Mouse (Mus musculus) heart, embryonic 16.5 days (tissue): ENCODE results near the gene Axl. TPM values are rescaled to one million over a fixed set of nuclear protein-coding genes. Genes with fewer than 3 reads are reported as not detected.

Source experiments
- ATAC-seq: fragments of 200-750 bp; cut with Nextera tagmentation; replicated peaks from 2 replicates; pipeline ENCODE4 v1.8.0; 2017; ENCODE audit warnings: moderate number of reproducible peaks; ENCODE audit not compliant: insufficient read depth, low FRiP score; ENCODE audit errors: extremely low read depth
- H3K27ac ChIP-seq: fragments of 300-500 bp; sonication (generic); 2 replicates; pipeline ENCODE4 v1.5.1; 2014; ENCODE audit warnings: mild to moderate bottlenecking, low read length, control low read depth, moderate library complexity
- H3K27me3 ChIP-seq: fragments of 300-500 bp; sonication (generic); 2 replicates; pipeline ENCODE4 v1.6.1; 2014; ENCODE audit warnings: low read length, mixed read lengths; ENCODE audit not compliant: control insufficient read depth, insufficient read depth
- H3K36me3 ChIP-seq: fragments of 300-500 bp; sonication (generic); 2 replicates; pipeline ENCODE4 v1.6.1; 2014; ENCODE audit not compliant: control insufficient read depth, insufficient read depth
- H3K4me1 ChIP-seq: fragments of 300-500 bp; sonication (generic); 2 replicates; pipeline ENCODE4 v1.6.1; 2014; ENCODE audit warnings: low read length, mixed read lengths; ENCODE audit not compliant: control insufficient read depth, insufficient read depth
- H3K4me2 ChIP-seq: fragments of 300-500 bp; sonication (generic); 2 replicates; pipeline ENCODE4 v1.6.1; 2014; ENCODE audit warnings: low read depth, mild to moderate bottlenecking, control low read depth, low read length
- H3K4me3 ChIP-seq: fragments of 300-500 bp; sonication (generic); 2 replicates; pipeline ENCODE4 v1.5.1; 2014; ENCODE audit warnings: mild to moderate bottlenecking, control low read depth, low read length
- H3K9ac ChIP-seq: fragments of 300-500 bp; sonication (generic); 2 replicates; pipeline ENCODE4 v1.6.1; 2014; ENCODE audit warnings: low read length, control low read depth
- H3K9me3 ChIP-seq: fragments of 300-500 bp; sonication (generic); replicated peaks from 2 replicates; pipeline ENCODE4 v1.6.1; 2016; ENCODE audit warnings: low read length; ENCODE audit not compliant: control insufficient read depth
- WGBS: fragments of 180-500 bp; shearing (Covaris S2); extraction: QIAGEN DNeasy Blood & Tissue Kit; methylation state at CpG from one replicate; pipeline ENCODE4 v1.1.7; 2014; 5-methylcytosine and 5-hydroxymethylcytosine counted together
- polyA plus RNA-seq: library from polyadenylated mRNA; unstranded; fragments of >200 nt; fragmentation: Nextera tagmentation; extraction: Ambion mirVana; gene quantifications from 2 replicates; pipeline ENCODE4 v1.2.1, GENCODE M21; 2015

Axl gene
- polyA plus RNA-seq: 44.5 and 45.1 TPM in 2 replicates

- 1% methylated on average over 30 of the region's 30 CpGs for WGBS
- H3K27me3 ChIP-seq: no peaks in the 10 kb centered on the region
- no peaks in the 10 kb centered on the region for H3K36me3 ChIP-seq
- peak within 1 kb of the TSS; percentile 78 for H3K4me2 ChIP-seq
- peak within 1 kb of the TSS; percentile 62 for H3K4me3 ChIP-seq
- peak within 1 kb of the TSS; percentile 51; the same call in 1 of the 2 replicates for H3K27ac ChIP-seq
- peak; percentile 76 for ATAC-seq
- H3K4me1 ChIP-seq: peaks cover 15% of the 10 kb centered on the region
- H3K9ac ChIP-seq: peak within 1 kb of the TSS; percentile 74
- no peaks in the 10 kb centered on the region for H3K9me3 ChIP-seq
These were observed at the start of gene Axl for GRCm38 (mm10) chr7:25788220-25789128. Gene Axl (minus strand): TSS chr7:25788705.

- H3K27ac ChIP-seq: peak overlapping the region; percentile 34; the same call in 1 of the 2 replicates
- ATAC-seq: peak; percentile 65
- 61% methylated on average over 10 of the region's 10 CpGs for WGBS
- H3K9ac ChIP-seq: no peak overlapping the region
- no peaks in the 10 kb centered on the region for H3K4me1 ChIP-seq
- no peaks in the 10 kb centered on the region for H3K9me3 ChIP-seq
- H3K36me3 ChIP-seq: no peaks in the 10 kb centered on the region
- H3K4me3 ChIP-seq: no peak overlapping the region
- no peak overlapping the region for H3K4me2 ChIP-seq
- H3K27me3 ChIP-seq: no peaks in the 10 kb centered on the region
These were observed 46.8 kb upstream of the Axl start for GRCm38 (mm10) chr7:25835188-25835891.

DNA sequence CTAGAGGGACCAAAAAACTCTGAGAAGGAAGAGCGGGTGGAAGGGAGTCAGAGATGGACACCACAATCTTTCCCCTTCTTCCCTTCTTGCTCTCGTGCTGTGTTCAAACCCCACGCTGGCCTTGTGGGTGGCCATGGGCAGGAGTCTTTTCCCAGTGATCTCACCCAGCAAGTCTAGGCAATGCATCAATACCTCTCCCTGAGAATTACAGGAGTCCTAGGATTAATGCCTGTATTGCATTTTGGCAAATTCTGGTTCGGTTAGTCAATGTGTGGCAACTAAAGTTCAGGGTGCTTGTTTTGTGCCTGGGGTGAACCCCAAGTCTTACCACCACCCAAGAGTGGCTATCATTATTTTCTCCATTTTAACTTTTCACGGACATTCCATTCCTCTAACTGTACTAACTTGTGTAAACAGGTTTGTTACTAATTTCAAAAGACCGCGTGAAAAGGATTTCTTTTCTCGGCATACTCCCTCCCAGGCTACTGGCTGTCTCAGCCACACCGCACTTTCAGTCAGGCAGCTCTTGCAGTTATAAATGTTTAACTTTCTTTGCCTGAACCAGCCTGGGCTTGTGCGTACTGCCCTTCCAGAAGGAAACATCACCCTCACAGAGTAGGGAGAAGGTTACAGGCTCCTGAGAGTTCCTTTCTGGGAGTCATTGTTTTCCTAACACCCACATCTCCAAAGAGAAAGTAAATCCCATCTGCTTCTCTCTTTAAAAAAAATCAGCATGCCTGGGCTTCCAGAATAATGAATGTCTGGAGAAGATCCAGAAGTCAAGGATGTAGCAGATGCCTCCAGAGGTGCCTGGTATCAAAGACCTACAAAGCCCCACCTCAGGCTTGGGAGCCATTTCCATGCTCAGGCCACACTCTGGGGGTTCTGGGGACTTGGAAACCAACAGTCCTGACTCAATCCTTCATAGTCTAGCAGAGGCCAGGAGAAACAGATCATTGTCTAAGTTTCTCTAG is 43.3 kb upstream of the Axl start:
- no peak for ATAC-seq
- H3K36me3 ChIP-seq: no peaks in the 10 kb centered on the region
- H3K4me3 ChIP-seq: no peak overlapping the region
- H3K27ac ChIP-seq: no peak overlapping the region; the same call in 1 of the 2 replicates
- no peak overlapping the region for H3K9ac ChIP-seq
- H3K4me1 ChIP-seq: peaks cover 6% of the 10 kb centered on the region; the same call in 1 of the 2 replicates
- H3K27me3 ChIP-seq: no peaks in the 10 kb centered on the region
- WGBS: 73% methylated on average over 10 of the region's 10 CpGs
- no peak overlapping the region for H3K4me2 ChIP-seq
- H3K9me3 ChIP-seq: no peaks in the 10 kb centered on the region

GRCm38 (mm10) chr7:25830251-25830650 is 41.7 kb upstream of the Axl start:
- H3K4me2 ChIP-seq: no peak overlapping the region
- WGBS: 33% methylated on average over 2 of the region's 2 CpGs
- peaks cover 8% of the 10 kb centered on the region; the same call in 1 of the 2 replicates for H3K4me1 ChIP-seq
- H3K27me3 ChIP-seq: no peaks in the 10 kb centered on the region
- no peak overlapping the region for H3K4me3 ChIP-seq
- no peak overlapping the region; the same call in 1 of the 2 replicates for H3K27ac ChIP-seq
- no peaks in the 10 kb centered on the region for H3K36me3 ChIP-seq
- H3K9me3 ChIP-seq: no peaks in the 10 kb centered on the region
- ATAC-seq: no peak
- no peak overlapping the region for H3K9ac ChIP-seq

- H3K4me2 ChIP-seq: no peak overlapping the region; the same call in 1 of the 2 replicates
- whole genome bisulfite sequencing: 23% methylated on average over 3 of the region's 3 CpGs
- H3K4me3 ChIP-seq: no peak overlapping the region
- no peak overlapping the region for H3K27ac ChIP-seq
- H3K36me3 ChIP-seq: no peaks in the 10 kb centered on the region
- H3K9ac ChIP-seq: no peak overlapping the region
- no peaks in the 10 kb centered on the region for H3K27me3 ChIP-seq
- ATAC-seq: peak; percentile 80
- peaks cover 8% of the 10 kb centered on the region; the same call in 1 of the 2 replicates for H3K4me1 ChIP-seq
- H3K9me3 ChIP-seq: no peaks in the 10 kb centered on the region
These were observed 38.7 kb upstream of the Axl start for GRCm38 (mm10) chr7:25827199-25827598.

- ATAC-seq: no peak
- Histone ChIP-seq H3K4me2 (no peak overlapping the region), H3K4me1 (peaks cover 8% of the 10 kb centered on the region; the same call in 1 of the 2 replicates), H3K36me3 (no peaks in the 10 kb centered on the region), H3K9me3 (no peaks in the 10 kb centered on the region), H3K4me3 (no peak overlapping the region), H3K27ac (no peak overlapping the region), H3K9ac (no peak overlapping the region), H3K27me3 (no peaks in the 10 kb centered on the region)
- WGBS: 66% methylated on average over 6 of the region's 6 CpGs
These were observed 37.5 kb upstream of the Axl start for GRCm38 (mm10) chr7:25826029-25826428.

DNA sequence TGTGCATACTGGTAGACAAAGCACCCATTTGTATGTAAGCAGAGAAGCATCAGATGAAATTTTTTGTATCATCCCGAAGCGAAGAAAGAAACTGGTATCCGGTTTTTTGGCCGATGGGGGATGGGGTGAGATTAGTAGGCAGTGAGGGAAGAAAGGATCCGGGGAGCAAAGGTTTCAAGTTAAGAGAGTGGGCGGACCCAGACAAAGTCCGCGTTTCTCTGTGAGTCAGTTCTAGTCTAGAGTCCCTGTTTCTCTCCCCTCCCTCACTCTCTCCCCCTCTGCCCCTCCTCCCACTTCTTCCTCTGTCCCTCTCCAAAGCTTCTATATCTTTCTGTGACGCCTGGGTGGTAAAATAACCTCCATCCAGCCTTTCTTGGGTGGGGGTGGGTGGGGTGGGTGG is 36.5 kb upstream of the Axl start:
- H3K36me3 ChIP-seq: no peaks in the 10 kb centered on the region
- H3K4me1 ChIP-seq: peaks cover 8% of the 10 kb centered on the region; the same call in 1 of the 2 replicates
- no peak overlapping the region for H3K4me2 ChIP-seq
- no peak overlapping the region for H3K9ac ChIP-seq
- WGBS: 52% methylated on average over 9 of the region's 9 CpGs
- H3K9me3 ChIP-seq: no peaks in the 10 kb centered on the region
- H3K27me3 ChIP-seq: no peaks in the 10 kb centered on the region
- H3K27ac ChIP-seq: no peak overlapping the region
- H3K4me3 ChIP-seq: no peak overlapping the region
- ATAC-seq: no peak

- Histone ChIP-seq H3K9ac (peak within 1 kb of the TSS; percentile 22), H3K4me2 (peak within 1 kb of the TSS; percentile 85), H3K9me3 (no peaks in the 10 kb centered on the region), H3K4me1 (peaks cover 7% of the 10 kb centered on the region; the same call in 1 of the 2 replicates), H3K36me3 (no peaks in the 10 kb centered on the region), H3K4me3 (peak within 1 kb of the TSS; percentile 45), H3K27me3 (peaks cover 26% of the 10 kb centered on the region), H3K27ac (no peak within 1 kb of the TSS)
- peak; percentile 37; the same call in 1 of the 2 replicates for ATAC-seq
- WGBS: under 1% methylated on average over 40 of the region's 40 CpGs
These were observed 27.9 kb upstream of the Axl start, which contains the start of gene Cyp2s1 for GRCm38 (mm10) chr7:25816241-25816919. Gene Cyp2s1 (minus strand): TSS chr7:25816913.
